Mouse (Mus musculus) intestine, embryonic 14.5 days (tissue): Measurements from ENCODE around the gene Dip2c. TPM values are rescaled to one million over a fixed set of nuclear protein-coding genes. Genes with fewer than 3 reads are reported as not detected.

ENCODE experiments used
- ATAC-seq: fragments of 200-750 bp; cut with Nextera tagmentation; replicated peaks from 2 replicates; pipeline ENCODE4 v1.8.0; 2017; ENCODE audit warnings: low read depth, moderate number of reproducible peaks, moderate TSS enrichment, moderate library complexity; ENCODE audit not compliant: low FRiP score, low TSS enrichment
- DNase-seq: peaks from one replicate; pipeline ENCODE4 v3.0.0-alpha.2; 2018; ENCODE audit warnings: low spot score
- H3K27ac ChIP-seq: fragments of 300-500 bp; sonication (generic); 2 replicates; pipeline ENCODE4 v1.5.1; 2014; ENCODE audit warnings: low read depth, mild to moderate bottlenecking, control low read depth
- H3K27me3 ChIP-seq: fragments of 300-500 bp; sonication (generic); replicated peaks from 2 replicates; pipeline ENCODE4 v1.6.1; 2014; ENCODE audit warnings: low read length, control low read depth; ENCODE audit not compliant: control insufficient read depth, insufficient read depth
- H3K36me3 ChIP-seq: fragments of 300-500 bp; sonication (generic); 2 replicates; pipeline ENCODE4 v1.6.1; 2014; ENCODE audit warnings: low read length, control low read depth; ENCODE audit not compliant: control insufficient read depth, insufficient read depth
- H3K4me1 ChIP-seq: fragments of 300-500 bp; sonication (generic); replicated peaks from 2 replicates; pipeline ENCODE4 v1.6.1; 2014; ENCODE audit warnings: low read length, control low read depth, mixed read lengths; ENCODE audit not compliant: control insufficient read depth, insufficient read depth
- H3K4me2 ChIP-seq: fragments of 300-500 bp; sonication (generic); 2 replicates; pipeline ENCODE4 v1.6.1; 2014; ENCODE audit warnings: low read length
- H3K4me3 ChIP-seq: fragments of 300-500 bp; sonication (generic); 2 replicates; pipeline ENCODE4 v1.5.1; 2014; ENCODE audit warnings: low read depth, low read length, control low read depth, mixed read lengths
- H3K9ac ChIP-seq: fragments of 300-500 bp; sonication (generic); 2 replicates; pipeline ENCODE4 v1.6.1; 2014; ENCODE audit warnings: mild to moderate bottlenecking, low read length
- H3K9me3 ChIP-seq: fragments of 300-500 bp; sonication (generic); 2 replicates; pipeline ENCODE4 v1.6.1; 2016; ENCODE audit warnings: low read length, control low read depth; ENCODE audit not compliant: control insufficient read depth
- WGBS: fragments of 180-500 bp; shearing (Covaris S2); extraction: QIAGEN DNeasy Blood & Tissue Kit; methylation state at CpG from one replicate; pipeline ENCODE4 v1.1.7; 2014; 5-methylcytosine and 5-hydroxymethylcytosine counted together
- polyA plus RNA-seq: library from polyadenylated mRNA; unstranded; fragments of >200 nt; fragmentation: Nextera tagmentation; extraction: Ambion mirVana; gene quantifications from 2 replicates; pipeline ENCODE4 v1.2.1, GENCODE M21; 2014

Dip2c gene
- polyA plus RNA-seq, 1 experiment from 2014 or later: 8.6 TPM

- no peak overlapping the region for H3K27ac ChIP-seq
- 94% methylated on average over 1 of the region's 1 CpGs for WGBS
- H3K4me3 ChIP-seq: no peak overlapping the region
- no peaks in the 10 kb centered on the region for H3K27me3 ChIP-seq
- ATAC-seq: no peak
- H3K9ac ChIP-seq: no peak overlapping the region
- DNase-seq: no peak
- no peak overlapping the region for H3K4me2 ChIP-seq
- H3K36me3 ChIP-seq: peaks cover 24% of the 10 kb centered on the region
- H3K9me3 ChIP-seq: no peaks in the 10 kb centered on the region
- H3K4me1 ChIP-seq: no peaks in the 10 kb centered on the region
Measured at GRCm38 (mm10) chr13:9611229-9611628, 334.9 kb downstream of the Dip2c start.

- Histone ChIP-seq H3K27me3 (no peaks in the 10 kb centered on the region), H3K9me3 (no peaks in the 10 kb centered on the region), H3K4me1 (no peaks in the 10 kb centered on the region), H3K36me3 (peaks cover 11% of the 10 kb centered on the region; the same call in 1 of the 2 replicates), H3K4me2 (no peak overlapping the region), H3K9ac (no peak overlapping the region), H3K4me3 (no peak overlapping the region), H3K27ac (no peak overlapping the region)
- DNase-seq: no peak
- no peak for ATAC-seq
- 79% methylated on average over 2 of the region's 2 CpGs for WGBS
Measured at GRCm38 (mm10) chr13:9632684-9633083, 356.4 kb downstream of the Dip2c start.

GRCm38 (mm10) chr13:9635951-9636350 is 359.6 kb downstream of the Dip2c start:
- DNase-seq (no peak), ATAC-seq (no peak)
- H3K4me1 ChIP-seq: no peaks in the 10 kb centered on the region
- H3K4me2 ChIP-seq: no peak overlapping the region
- WGBS: 96% methylated on average over 2 of the region's 2 CpGs
- H3K9ac ChIP-seq: no peak overlapping the region
- H3K27ac ChIP-seq: no peak overlapping the region
- no peak overlapping the region for H3K4me3 ChIP-seq
- peaks cover 4% of the 10 kb centered on the region; the same call in 1 of the 2 replicates for H3K36me3 ChIP-seq
- no peaks in the 10 kb centered on the region for H3K27me3 ChIP-seq
- no peaks in the 10 kb centered on the region for H3K9me3 ChIP-seq

GRCm38 (mm10) chr13:9636505-9636904 is 360.2 kb downstream of the Dip2c start:
- no peak for DNase-seq
- no peak for ATAC-seq

GRCm38 (mm10) chr13:9637949-9638348 is 361.6 kb downstream of the Dip2c start:
- no peaks in the 10 kb centered on the region for H3K9me3 ChIP-seq
- 64% methylated on average over 3 of the region's 3 CpGs for WGBS
- no peaks in the 10 kb centered on the region for H3K27me3 ChIP-seq
- H3K4me1 ChIP-seq: no peaks in the 10 kb centered on the region
- DNase-seq (no peak), ATAC-seq (no peak)
- H3K27ac ChIP-seq: no peak overlapping the region
- H3K4me3 ChIP-seq: no peak overlapping the region
- H3K36me3 ChIP-seq: peaks cover 4% of the 10 kb centered on the region; the same call in 1 of the 2 replicates
- no peak overlapping the region for H3K9ac ChIP-seq
- no peak overlapping the region for H3K4me2 ChIP-seq

More at GRCm38 (mm10) chr13:9636505-9636904, 360.2 kb downstream of the Dip2c start:
- H3K4me2 ChIP-seq: no peak overlapping the region
- no peaks in the 10 kb centered on the region for H3K27me3 ChIP-seq
- H3K9me3 ChIP-seq: no peaks in the 10 kb centered on the region
- no peak overlapping the region for H3K9ac ChIP-seq
- H3K36me3 ChIP-seq: peaks cover 4% of the 10 kb centered on the region; the same call in 1 of the 2 replicates
- WGBS: 56% methylated on average over 4 of the region's 4 CpGs
- H3K27ac ChIP-seq: no peak overlapping the region
- no peaks in the 10 kb centered on the region for H3K4me1 ChIP-seq
- H3K4me3 ChIP-seq: no peak overlapping the region

- ATAC-seq: no peak
- DNase-seq: no peak
- Histone ChIP-seq H3K9ac (no peak overlapping the region), H3K36me3 (0 out of 2 replicates have a peak, but pooled peaks cover 2% of the 10 kb centered on the region), H3K27ac (no peak overlapping the region), H3K27me3 (no peaks in the 10 kb centered on the region), H3K4me1 (no peaks in the 10 kb centered on the region), H3K9me3 (no peaks in the 10 kb centered on the region), H3K4me3 (no peak overlapping the region), H3K4me2 (no peak overlapping the region)
- WGBS: 93% methylated on average over 13 of the region's 13 CpGs
Measured at GRCm38 (mm10) chr13:9648716-9649115, 372.4 kb downstream of the Dip2c start.

- WGBS: 92% methylated on average over 1 of the region's 1 CpGs
- no peak overlapping the region for H3K4me2 ChIP-seq
- ATAC-seq (no peak), DNase-seq (no peak)
- no peak overlapping the region for H3K27ac ChIP-seq
- no peaks in the 10 kb centered on the region for H3K4me1 ChIP-seq
- no peaks in the 10 kb centered on the region for H3K27me3 ChIP-seq
- 0 out of 2 replicates have a peak, but pooled peaks cover 2% of the 10 kb centered on the region for H3K36me3 ChIP-seq
- no peak overlapping the region for H3K4me3 ChIP-seq
- no peaks in the 10 kb centered on the region for H3K9me3 ChIP-seq
- no peak overlapping the region for H3K9ac ChIP-seq
Measured at GRCm38 (mm10) chr13:9649894-9650293, 373.6 kb downstream of the Dip2c start.

GRCm38 (mm10) chr13:9650580-9650979 is 374.3 kb downstream of the Dip2c start:
- Histone ChIP-seq H3K36me3 (0 out of 2 replicates have a peak, but pooled peaks cover 2% of the 10 kb centered on the region), H3K4me3 (no peak overlapping the region), H3K9me3 (no peaks in the 10 kb centered on the region), H3K27ac (no peak overlapping the region), H3K4me2 (no peak overlapping the region), H3K4me1 (no peaks in the 10 kb centered on the region), H3K27me3 (no peaks in the 10 kb centered on the region), H3K9ac (no peak overlapping the region)
- DNase-seq: no peak
- no peak for ATAC-seq

GRCm38 (mm10) chr13:9653018-9653417 is 376.7 kb downstream of the Dip2c start:
- Histone ChIP-seq H3K27me3 (no peaks in the 10 kb centered on the region), H3K27ac (no peak overlapping the region), H3K4me2 (no peak overlapping the region), H3K4me3 (no peak overlapping the region), H3K9me3 (no peaks in the 10 kb centered on the region), H3K36me3 (peaks cover 14% of the 10 kb centered on the region; the same call in 1 of the 2 replicates), H3K4me1 (no peaks in the 10 kb centered on the region), H3K9ac (no peak overlapping the region)
- DNase-seq (no peak), ATAC-seq (no peak)
- WGBS: 80% methylated on average over 3 of the region's 3 CpGs
